Mouse (Mus musculus) right cerebral cortex, postnatal 10 days (tissue): ENCODE data around the gene Pdzd2.

Source experiments
- DNase-seq, 2 experiments: peaks; one replicate each; pipeline ENCODE4 v3.0.0; 2021; ENCODE audit warnings: low spot score in 2 of 2

The Pdzd2 gene

DNA sequence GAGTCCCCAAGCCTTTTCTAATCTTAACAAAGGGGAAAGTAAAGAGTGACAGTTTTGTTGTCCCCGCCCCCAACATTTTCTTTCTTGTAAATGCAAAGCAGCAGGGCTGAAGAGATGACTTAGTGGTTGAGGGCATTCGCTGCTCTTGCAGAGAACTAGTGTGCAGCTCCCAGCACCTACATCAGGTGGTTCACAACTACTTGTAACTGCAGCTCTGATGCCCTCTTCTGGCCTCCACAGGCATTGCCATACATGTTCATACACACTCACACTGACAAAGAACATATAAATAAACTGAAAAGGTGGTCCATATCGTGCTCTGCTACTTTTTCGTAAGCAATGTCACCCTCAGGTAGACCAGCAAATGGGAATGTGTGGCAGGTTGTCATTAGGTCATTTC, 116.2 kb downstream of the Pdzd2 start:
- no peak for DNase-seq

DNA sequence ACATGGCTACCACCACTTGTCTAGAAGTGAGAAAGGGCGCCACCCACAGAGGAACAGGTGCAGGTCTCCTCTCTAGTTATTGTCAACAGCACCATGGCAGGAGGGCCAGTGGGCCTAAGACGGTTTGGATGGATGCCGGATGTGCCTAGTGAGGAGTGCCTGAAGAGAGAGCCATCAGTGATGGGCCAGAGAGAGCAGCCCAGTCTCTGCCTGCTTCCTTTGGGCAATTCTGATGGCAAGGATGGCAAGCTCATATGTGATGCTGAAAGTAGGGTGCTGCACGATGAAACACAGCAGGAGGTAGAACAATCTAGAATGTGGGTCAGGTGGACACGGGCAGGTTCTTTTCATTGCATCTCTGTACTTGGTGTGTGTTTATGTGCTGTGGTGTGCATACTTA, 117.0 kb downstream of the Pdzd2 start:
- DNase-seq: no peak

DNA sequence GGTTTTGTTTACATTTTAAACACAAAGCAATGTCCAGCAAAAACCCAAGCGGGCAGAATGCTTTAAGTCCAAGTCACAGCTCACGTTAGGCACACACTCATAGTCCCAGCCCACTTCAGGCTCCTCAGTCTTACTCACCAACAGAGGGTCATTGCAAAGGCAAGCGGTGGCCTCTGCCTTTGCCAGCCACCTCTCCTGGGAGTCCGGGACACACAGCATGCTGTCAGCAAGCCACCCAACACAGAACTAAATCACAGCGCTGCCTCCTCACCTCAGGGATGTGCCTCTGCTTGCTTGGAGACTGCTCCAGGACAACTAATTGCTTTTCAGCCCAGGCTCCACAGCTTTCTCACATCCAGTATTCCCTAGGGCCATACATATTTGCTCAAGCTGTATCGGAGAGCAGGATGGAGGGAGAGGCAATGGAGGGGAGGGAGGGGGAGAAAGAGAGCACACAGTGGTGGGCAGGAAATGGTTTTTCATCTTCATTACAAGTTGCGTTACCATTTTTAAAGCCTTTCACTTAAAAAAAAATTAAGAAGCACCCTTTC, 117.6 kb downstream of the Pdzd2 start:
- no peak for DNase-seq

DNA sequence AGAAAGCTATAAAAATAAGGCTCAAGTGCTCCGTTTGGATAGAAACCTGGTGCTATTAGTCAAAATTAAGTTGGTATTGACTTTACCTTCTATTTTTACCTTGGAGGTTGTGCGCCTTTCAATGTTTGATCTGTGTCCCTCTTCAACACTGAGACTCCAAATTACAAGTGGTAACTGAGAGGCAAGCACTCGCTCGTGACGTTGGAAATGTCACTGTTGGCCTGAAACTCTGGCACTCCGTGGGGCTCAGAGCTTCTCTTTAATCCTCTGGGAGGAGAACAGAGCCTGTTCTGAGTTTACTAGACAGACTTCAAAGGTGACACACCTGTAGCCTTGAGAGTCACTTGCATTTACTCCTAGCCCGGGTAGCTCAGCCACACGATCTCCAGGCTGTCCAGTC, 120.5 kb downstream of the Pdzd2 start:
- DNase-seq: no peak

DNA sequence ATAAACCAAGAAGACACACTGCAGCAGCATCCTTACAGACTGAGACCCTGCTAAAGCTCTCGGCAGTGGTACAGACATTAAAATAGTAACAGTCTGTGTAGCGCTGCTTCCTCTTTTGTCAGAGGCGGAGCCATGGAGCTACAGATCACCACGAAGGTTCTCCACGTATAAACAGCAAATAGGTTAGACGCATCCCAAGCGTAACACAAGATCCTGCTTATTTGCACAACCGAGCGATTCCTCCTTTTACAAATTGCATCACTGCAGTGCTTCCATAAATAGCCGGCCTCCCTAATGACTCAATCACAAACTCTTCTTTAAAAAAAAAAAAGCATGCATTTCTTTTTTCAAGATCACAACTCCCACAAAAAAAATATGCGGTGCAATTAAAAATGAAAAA, 122.1 kb downstream of the Pdzd2 start:
- DNase-seq: peak in 1 of 2 experiments; percentile 58

DNA sequence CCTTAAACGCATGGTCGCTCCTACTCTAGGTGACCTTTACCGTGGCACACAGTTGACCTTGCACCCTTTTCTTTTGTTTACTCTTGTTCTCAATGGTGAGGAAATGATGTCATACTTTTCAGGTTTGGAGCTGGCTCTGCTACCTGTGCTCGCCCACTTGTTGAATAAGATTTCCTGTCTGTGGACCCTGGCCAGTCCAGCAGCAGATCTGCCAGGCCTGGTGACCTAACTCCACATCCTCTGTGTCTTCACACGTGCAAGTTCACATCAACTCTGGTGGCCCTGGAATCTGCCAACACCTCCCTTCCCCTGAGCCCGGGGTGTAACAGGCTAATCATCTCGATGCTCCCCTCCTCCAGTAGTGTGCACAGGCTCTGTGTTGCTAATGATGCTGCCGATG, 122.5 kb downstream of the Pdzd2 start:
- no peak for DNase-seq

DNA sequence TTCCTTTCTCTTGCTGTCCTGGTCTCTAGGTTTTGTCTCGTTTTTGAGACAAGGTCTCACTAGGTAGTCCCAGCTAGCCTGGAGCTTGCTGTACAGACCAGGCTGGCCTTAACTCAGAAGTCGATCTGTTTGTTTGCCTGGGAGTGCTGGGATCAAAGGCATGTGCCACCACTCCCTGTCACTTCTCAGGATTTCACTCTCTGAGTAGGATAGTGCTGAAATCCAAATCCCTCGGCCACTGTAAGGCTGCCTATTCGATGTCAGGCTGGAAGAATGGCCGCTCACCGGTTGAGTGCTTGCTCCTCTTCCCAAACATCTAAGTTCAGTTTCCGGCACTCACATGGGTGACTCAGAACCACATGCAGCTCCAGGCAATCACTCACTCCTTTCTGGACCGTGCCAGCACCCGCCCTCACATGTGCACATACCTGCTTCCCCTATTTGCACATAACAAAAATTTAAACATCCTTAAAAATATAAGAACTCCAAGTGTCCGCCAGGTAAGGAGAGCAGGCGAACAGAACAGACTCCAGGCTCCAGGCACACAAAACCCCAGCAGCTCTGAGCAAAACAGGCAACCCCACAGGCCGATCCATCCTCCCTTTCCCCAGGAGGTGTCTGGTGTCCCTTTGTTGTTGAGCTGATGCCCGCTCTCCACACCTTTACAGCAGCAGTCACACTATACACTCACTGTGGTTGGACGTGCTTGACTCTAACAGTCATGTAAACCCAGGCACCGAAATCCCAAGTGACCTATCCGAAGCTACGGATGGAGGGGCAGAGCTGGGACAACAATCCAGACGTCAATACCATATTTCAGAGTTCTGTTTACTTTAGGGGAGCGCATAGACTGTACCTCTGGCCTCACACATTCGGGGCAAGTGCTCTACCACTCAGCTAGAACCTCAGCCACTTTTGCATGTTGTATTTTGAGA, 124.5 kb downstream of the Pdzd2 start:
- DNase-seq: no peak

DNA sequence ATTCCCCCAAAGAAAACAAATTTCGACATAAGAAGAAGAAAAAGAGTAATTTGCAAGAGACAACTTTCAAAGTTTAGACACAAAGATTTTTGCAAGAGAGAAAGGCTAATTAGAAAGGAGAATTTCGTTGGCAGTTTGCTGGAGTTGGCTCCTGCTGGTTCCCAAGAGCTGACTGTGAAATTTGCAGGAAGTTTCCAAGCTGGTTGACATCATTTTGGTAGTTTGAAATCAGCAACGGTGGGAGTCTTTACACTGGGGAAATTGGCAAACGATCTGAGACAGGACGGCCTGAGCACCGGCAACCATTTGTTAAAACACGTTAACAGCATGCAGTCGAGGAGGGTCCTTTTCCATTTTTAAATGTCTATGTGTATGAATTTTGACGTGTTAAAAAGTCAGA, 125.7 kb downstream of the Pdzd2 start:
- peak; percentile 56 to 71 for DNase-seq

DNA sequence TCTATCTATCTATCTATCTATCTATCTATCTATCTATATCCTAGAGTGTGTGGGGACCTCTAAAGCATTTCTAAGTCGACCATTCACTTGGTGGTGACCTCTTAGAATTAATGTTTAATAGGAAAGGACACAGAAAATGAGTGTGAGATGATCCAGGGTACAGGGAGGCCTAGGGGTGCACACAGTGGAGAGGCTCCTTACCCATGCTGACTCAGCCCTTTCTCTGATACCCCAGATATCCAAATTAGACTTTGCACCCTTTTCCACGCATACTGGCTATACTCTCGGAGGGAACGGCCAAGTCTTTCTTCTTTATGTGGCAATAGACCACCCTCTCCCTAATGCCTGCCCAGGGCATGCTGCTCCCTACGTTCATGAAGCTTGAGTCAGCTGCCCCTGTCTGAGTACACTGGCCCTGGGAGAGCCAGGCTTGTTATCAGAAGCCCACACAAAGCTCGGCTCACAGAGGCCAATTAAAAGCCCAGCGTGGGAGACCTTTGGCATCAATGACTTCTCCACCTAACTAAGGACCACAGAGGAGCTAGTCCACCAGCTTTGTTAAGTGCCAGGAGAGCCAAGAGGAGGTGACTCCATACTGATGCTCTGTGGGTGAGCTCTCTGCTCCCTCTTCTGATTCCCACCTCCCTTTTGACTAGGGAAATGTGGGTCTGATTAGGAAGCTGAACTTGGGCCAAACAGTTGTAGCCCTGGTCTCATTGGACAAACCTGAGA, 126.6 kb downstream of the Pdzd2 start:
- DNase-seq: no peak

DNA sequence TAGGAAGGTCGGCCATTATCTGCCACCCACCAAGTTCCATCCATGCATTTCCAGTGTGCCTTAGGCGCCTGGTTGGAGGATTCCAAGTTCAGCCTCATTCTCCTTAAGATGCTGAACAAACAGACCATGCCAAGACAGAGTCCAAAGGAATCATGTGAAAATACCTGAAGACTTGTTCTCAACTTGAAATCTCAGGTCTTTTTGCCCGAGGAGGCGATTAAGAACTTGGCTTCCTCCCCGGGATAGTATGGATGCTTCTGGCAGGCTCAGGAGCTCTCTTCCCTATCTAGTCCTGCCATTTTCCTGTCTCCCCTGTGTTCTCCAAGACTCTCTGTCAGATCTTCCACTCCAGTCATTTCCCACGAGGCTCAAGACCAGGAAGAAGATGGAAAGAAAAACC, 131.6 kb downstream of the Pdzd2 start:
- no peak for DNase-seq

DNA sequence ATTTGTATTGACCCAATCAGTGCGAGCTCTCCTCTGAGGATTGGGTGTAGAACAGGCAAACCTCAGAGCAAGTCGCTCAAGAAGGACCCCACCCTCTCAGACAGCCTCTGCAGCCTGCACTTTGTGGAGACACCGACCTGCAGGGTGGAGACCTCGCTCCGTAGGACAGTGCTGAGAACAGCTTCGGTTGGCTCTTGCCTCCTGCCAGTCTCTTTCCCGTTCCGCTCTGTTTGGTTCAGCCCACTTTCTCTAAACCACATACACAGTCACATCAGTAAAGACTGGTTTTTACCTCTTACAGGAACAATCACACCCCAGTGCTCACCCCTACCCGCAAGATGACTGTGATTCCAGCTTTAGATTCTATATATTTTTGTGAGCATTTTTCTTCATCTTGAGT, 133.4 kb downstream of the Pdzd2 start:
- DNase-seq: no peak

DNA sequence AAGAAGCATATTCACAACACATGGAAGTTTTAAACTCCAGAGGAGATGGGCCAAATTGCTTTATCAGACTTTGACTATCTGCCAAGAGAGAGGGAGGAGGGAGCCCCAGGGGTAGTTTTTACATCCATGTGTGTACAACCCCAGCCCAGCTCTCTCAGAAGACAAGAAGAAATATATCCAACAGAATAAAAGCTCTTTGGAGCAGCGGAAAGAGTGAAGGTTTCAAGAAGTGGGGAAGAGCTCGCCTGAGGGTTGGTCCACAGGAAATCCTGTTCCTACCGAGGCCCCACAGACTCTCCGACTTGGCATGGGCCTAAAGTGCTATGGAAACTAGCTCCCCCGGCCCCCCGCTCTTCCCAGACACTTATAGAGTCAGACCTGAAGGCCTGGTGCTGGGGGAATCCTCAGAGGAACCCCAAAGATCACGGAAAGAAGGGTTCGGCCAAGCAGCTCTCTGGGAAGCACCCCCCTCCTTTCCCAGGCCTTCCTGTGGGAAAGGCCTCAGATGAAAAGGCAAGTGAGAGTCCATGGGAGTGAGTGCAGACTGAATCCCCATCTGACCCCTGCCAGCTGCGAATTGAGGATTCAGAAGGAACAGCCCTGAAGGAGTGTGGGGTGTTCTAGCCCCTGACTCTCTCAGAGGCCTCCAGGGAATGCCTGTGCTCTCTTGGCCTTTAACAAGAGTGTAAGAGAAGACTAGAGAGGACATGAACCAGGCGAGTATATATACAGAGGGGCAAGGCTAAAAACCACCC, 134.3 kb downstream of the Pdzd2 start:
- no peak for DNase-seq

DNA sequence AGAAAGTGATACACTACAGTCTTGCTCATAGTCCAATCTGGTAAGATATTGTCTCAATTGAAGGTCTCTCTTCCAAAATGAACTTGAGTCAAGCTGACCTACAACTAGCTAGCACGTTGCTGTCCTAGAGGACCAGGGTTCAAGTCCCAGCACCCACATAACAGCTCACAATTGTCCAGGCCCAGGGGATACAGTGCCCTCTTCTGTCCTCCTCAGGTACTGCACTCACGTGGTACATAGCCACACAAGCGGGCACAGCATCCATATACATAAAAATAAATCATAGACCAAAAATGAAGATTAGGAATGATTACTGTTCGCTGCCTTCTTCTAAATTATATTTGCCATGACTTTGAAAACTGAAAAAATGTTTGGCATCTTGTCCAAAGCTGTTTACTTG, 136.1 kb downstream of the Pdzd2 start:
- no peak for DNase-seq

DNA sequence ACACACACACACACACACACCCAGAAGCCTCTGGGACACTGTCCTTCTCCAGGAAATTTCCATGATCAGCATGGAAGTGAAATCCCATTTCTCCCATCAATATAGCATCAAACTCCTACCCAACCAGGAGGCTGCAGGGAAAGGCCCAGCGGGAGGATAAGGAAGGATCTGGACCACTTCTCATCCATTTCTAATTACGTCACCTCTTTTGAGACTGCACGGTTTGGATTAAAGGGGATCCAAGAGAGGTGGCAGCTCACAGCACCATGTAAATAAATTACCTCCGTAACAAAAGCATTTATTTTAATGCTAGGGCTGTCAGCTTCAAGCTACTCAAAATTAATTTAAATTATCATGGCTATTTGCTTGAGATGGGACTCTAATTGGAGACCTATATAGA, 146.6 kb downstream of the Pdzd2 start:
- DNase-seq: no peak

DNA sequence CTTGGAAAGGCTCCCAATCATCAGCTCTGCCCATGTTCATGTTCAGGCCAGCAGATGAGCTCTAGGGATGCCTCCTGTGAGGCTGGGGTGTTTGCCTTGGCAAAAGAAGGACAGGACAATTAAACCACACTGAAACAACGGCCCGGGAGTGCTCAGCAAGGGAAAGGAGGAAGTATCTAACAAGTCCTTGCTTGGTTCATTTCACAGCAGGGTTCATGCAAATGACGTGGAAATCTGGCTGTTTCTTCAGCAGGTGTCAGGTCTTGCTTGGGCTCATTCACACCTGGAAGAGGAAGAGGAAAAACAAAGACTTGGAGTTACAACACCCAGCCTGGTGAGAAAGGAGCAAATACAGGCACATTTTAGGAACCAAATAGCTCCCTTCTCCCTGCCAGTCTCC, 147.1 kb downstream of the Pdzd2 start:
- DNase-seq: no peak

DNA sequence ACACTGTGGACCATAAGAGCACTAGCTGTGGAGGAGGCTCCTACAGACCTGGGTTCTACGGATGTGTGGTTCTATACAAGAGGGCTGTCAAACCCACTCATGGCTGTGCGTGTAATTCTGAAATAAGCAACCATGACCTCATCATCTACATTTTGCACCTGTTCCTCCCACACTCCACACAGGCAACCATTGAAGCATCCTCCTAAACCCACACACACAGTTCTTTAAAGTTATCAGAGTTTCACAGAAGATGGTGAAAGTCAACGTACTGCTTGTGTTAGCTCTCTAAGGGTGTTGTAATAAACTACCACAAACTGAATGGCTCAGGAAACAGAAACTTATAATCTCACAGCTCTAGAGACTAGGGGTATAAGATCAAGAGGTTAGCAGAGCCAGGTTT, 151.1 kb downstream of the Pdzd2 start:
- DNase-seq: no peak

DNA sequence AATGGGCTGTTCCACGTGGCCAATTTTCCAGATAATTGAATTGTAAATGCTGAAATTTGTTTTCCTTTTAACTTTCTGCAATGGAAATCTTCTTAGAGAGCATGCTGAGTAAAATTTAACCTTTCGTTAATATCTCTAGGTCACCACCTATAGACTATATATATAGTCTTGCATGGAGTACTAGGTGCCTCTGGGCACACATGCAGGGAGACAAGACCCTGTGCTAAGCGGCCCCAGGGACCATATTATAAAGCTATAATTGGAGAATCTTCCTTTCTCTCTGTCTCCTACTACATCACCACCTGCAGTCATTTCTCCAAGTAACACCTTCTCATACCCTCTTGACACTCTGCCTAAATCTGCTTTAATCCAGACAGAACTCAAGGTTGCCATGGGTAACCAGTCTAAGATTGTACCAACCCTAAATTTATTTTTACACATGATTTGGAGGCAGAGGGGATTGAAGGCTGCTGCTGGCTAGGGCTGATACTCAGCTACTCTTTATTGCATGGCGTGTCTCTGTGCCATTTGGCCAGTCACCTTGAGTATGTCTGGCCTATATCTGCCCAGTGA, 152.8 kb downstream of the Pdzd2 start:
- no peak for DNase-seq

DNA sequence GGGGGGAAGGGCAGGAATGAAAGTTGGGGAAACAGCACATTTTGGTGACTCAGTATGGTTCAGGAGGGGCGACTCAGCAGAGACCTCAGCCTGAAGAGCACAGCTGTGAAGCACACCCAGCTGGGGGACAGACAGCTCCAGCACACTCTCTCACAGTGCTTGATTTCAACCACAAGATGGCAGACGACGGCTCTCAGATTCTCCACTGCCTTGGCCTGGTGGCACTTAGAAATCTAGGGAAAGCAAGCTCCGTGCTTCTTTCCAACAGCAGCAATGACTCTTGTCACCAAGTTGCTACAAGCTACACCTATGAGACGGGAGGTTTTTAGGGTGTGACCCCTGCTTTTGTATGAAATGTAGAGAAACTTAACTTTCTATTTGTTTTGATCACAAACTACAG, 153.6 kb downstream of the Pdzd2 start:
- peak; percentile 86 to 87 for DNase-seq

DNA sequence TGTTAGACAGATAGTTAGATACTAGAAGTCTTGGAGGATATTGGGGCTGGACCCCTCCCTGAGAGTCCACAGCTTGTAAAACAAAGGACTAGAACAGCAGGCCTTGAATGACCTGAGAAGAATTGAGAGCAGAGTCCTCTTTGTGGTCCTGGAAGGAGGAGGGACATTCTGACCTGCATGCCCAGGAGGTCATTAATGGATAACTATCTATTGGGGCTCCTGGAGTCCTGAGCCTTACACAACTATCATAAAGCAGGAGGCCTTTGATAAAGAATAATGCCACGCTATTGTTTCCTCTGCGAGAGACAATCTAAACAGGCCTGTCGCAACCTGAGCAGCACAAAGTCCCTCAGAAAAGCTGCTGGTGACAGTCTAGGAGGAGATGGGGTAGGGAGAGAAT, 156.7 kb downstream of the Pdzd2 start:
- no peak for DNase-seq

DNA sequence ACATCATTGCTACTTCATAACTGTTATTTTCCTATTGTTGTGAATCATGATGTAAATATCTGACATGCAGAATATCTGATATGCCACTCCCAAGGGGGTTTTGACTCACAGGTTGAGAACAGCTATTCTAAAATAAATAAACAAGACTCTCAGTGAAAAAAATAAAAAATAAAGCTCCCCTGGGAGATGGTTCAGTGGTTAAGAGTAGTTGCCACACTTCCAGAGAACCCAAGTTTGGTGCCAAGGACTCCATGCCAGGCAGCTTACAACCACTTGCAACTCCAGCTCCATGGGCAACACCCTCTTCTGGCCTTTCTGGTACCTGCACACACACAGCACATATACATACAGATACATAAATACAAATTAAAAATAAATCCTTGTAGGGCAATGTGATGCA, 157.3 kb downstream of the Pdzd2 start:
- no peak for DNase-seq

DNA sequence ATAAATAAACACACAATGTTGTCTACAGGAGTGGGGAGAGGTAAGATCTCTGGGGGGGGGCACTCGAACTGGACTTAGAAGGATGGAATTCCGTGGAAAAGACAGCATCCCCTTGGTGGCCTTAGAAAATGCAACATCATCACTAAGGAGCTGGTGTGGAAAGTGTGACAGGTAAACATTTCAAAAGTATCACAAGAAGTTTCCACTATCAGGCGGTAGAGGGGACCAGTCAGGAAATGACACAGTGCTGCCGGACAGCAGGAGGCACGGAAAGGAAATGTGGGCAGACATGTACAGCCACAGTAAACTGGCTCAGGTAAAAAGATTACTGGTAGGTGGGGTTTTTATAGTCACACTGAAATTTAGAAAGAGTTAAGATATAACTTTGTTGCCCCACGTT, 160.5 kb downstream of the Pdzd2 start:
- DNase-seq: no peak

DNA sequence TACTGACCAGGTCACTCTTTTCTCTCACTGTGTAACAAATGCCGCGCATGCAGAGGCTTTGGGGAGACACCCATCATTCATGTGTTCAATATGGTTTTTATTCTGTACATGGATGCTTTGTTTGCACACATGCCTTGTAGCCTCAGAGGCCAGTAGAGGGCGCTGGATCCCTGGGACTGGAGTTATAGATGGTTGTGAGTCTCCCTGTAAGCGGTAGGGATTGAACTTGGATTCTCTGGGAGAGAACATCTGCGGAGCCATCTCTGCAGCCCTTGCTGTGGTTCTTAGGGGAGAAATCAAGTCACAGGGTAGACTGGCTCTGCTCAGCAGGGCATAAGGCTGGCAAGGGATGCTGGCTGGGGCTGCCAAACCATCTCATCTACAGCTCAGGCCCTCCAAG, 161.4 kb downstream of the Pdzd2 start:
- peak; percentile 71 to 81 for DNase-seq
